Mouse (Mus musculus): ENCODE results near the gene Ankzf1.

Ankzf1 gene

GRCm38 (mm10) chr1:75187914-75188483 is 4.0 kb upstream of the Ankzf1 start:
- intact Hi-C loops (cut with DNase I): no loop called here

DNA sequence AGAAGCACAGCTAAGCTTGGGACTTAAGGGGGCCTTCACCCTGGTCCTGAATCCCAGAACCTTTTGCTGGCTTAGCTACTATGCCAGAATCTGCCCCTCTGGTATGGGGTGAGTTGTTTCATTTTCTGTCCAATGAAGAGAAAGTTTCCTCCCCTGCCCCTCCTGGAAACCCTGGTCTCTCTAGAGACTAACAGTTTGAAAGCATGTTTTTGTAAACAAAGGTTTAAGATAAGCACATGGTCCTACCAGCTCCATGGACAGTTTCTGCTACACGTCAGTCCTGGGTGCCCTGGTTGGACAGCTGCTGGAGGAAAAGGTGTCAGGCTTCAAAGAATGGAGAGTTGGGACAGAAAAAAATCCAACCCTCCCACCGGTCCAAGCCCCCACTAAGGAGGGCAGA is 1.4 kb upstream of the Ankzf1 start:
- intact Hi-C loops (cut with DNase I): no loop called here

DNA sequence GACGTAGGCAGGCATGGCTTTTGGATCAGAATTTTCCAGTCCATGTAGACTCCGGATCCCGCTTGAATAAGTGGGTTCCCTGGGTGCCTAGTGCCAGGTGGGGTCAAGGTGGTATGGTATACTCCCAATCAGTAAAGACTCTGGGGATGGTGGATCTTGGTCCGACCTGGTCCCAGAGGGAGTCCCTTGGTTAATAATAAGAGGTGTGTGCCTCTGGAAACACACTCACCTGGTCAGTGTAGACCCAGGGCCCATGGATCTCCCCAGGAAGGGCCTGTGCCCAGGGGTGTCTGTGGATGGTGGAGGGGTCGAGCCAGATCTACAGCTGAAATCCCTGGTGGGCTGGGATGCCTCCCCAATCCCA is 711 bp upstream of the Ankzf1 start:
- intact Hi-C loops (cut with DNase I): no loop called here

GRCm38 (mm10) chr1:75192452-75192851 is 501 bp downstream of the Ankzf1 start:
- intact Hi-C loops (cut with DNase I): no loop called here

DNA sequence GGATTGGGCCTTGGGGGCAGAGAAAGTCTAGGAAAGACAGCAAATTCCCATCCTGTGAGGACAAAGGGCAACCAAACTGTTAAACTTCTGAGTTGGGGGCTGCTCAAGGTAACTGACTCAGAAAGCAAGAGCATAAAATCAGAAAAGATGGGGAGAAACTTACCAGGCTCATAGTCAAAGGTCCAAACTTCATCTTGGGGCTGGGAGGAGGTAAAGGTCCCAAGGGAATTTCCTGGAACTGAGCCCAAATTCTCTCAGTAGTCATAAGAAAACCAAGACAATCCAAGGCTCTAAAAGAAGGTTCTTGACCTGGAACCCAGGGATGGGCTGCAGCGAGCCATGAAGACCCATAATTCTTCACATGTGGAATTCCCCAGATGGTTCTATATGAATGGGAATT is 9.3 kb downstream of the Ankzf1 start:
- intact Hi-C loops (cut with DNase I): no loop called here

DNA sequence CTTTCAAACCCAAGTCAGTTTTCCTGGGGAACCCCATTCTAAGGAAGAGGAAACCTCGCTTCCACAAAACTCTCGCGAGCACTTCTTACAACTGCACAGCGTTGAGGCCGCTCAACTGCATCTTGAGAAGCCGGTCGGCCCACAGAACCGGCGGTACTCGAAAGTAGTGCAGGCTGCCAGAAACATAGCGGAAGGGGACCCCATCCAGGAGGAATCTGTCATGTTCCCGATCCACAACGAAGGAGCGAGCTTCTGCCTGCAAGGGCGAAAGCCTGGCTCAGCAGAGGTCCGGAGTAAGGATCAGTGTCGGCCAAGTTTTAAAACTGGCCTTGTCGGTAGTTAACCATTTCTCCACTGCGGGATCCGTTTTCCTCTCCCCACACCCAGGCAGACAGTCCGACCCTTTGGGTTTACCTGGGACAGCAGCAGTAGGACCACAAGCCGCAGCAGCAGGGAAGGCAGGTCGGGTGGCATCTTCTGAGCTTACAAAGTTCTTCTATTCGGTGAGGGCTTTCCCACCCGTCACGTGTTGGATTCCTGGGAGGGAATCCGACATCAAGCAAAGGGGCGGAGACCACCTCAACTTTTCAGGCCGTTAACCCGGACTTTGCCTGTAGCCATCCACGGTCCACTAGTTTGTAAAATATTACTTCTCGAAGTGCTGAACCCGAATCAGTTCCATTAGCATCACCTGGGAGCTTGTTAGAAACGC is 17.2 kb downstream of the Ankzf1 start:
- intact Hi-C loops (cut with DNase I): no loop called here

GRCm38 (mm10) chr1:75210136-75211087 is 18.5 kb downstream of the Ankzf1 start, which contains the start of the genes Glb1l and Stk16:
Gene Glb1l (minus strand): TSS chr1:75210813.
Gene Stk16 (plus strand): TSS chr1:75210838.
- intact Hi-C loops (cut with DNase I): no loop called here

- intact Hi-C loops (cut with DNase I): no loop called here
Measured at GRCm38 (mm10) chr1:75211141-75211708, 19.3 kb downstream of the Ankzf1 start.

- intact Hi-C loops (cut with DNase I): no loop called here
Measured at GRCm38 (mm10) chr1:75212542-75212941, 20.6 kb downstream of the Ankzf1 start.

DNA sequence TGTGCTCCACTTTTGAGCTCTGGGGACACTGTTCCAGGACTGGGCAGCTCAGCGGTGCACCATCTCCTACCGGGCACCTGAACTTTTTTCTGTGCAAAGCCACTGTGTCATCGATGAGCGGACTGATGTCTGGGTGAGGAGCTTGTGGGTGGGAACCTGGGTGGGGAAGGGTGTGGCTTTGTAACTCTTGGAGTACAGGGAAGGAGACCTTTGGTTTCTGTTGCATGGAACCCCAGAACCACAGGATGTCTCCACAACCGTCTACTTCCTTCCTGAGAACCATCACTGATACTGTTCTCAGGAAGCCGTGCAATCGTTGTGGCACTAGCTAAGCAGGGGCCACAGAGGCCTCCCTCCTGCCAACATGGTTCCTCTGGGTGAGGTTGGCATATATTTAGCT is 21.1 kb downstream of the Ankzf1 start:
- intact Hi-C loops (cut with DNase I): no loop called here

DNA sequence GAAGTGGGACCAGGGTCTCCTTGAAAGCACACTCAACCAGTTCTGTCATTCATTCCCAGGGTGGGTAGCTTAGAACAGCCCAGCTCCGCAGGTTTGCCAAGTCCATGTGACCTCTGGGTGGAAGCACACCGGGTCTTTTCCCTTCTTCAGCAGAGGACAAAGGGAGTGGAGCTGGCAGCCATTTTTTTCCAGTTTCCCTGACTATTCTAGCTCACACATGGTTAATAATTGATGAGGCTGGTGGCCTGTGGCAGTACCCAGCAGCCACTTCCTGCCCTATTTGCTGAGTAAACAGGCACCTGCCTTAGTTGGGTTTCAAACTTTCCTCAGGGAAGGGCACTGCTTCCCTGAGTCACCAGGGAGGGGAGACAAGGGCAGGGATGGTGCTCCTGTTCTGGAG is 22.5 kb downstream of the Ankzf1 start:
- intact Hi-C loops (cut with DNase I): no loop called here

- intact Hi-C loops (cut with DNase I): no loop called here
Measured at GRCm38 (mm10) chr1:75214886-75215285, 22.9 kb downstream of the Ankzf1 start.

DNA sequence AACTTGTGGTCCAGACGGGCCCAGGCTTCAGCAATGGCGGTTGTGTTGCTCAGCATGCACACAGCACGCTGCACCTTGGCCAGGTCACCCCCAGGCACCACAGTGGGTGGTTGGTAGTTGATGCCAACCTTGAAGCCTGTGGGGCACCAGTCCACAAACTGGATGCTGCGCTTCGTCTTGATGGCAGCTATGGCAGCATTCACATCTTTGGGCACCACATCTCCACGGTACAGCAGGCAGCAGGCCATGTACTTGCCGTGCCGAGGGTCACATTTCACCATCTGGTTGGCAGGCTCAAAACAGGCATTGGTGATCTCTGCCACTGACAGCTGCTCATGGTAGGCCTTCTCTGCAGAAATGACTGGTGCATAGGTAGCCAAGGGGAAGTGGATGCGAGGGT is 23.8 kb downstream of the Ankzf1 start:
- intact Hi-C loops (cut with DNase I): no loop called here

- intact Hi-C loops (cut with DNase I): no loop called here
Measured at GRCm38 (mm10) chr1:75216797-75217585, 25.0 kb downstream of the Ankzf1 start.

DNA sequence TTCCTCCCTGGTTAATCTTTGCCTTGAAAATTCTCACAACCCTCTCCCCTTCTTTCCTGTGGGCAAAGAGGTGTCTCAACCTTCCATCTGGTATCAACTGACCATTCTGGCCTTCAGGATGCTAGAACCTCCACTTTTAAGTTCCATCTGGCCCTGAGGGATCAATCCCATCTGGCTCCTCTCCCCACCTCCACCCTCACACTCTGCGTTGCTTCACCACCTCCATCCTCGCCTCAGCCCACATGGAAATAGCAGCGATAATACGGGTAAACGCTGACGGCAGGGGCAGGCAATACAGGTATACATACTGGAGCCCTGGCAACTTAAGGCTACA is 25.9 kb downstream of the Ankzf1 start:
- intact Hi-C loops (cut with DNase I): no loop called here

DNA sequence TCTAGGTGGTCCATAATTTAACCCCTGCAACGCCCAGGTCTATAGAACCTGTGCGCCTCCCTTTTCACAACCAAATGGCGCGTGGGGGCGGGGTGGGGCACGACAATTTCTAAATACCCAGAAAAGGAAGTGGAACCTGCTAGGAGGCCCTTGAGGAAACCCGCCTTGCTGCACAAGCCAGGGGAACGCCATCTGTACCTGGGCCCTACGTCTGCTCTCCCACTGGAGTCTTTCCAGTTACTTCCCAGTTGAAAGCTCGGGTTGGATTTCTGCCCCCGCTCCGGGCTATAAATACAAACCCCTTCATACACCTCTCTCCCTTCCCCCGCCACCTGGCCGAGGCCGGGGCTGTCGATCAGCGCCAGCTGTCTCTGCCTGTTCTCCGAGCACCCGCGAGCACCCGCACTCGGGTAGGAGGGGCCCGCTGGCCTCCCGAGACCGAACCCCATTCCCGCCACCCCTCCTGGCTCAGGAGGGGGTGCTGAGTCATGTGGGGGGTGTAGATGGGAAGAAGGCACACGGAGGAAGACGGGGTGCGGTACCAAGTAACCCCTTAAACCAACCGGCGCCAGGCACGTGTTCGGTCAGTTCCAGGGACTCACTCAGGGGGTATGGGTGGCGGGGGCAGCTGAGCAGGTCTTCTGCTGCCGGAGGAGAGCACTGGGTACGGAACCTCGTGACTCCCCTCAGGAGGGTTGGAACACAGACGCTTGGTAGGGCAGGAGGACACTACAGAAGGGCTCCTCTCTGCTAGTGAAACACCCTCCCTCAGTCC is 26.5 kb downstream of the Ankzf1 start:
- intact Hi-C loops (cut with DNase I): no loop called here

GRCm38 (mm10) chr1:75219078-75219477 is 27.1 kb downstream of the Ankzf1 start:
- intact Hi-C loops (cut with DNase I): no loop called here

GRCm38 (mm10) chr1:75219531-75219930 is 27.6 kb downstream of the Ankzf1 start, which contains the start of gene Tuba4a:
Gene Tuba4a (minus strand): TSS chr1:75219865.
- intact Hi-C loops (cut with DNase I): no loop called here

DNA sequence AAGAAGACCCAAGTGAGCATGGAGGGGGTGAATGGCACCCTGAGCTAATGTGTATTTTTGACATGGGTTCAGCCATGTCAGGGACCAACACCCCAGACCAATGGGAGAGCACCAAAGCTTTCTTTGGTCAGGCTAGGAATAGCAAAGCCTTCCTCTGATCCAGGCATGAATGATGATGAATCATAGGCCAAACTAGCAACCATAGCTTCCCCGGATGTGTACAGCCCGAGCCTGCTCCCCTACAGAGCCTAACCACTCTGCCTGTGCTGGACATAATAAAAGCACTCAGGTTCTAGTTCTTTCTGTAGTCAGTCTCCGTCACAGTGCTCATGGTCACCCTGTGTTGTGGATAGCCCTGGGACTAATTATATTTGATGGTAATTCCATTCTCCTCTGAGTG is 29.6 kb downstream of the Ankzf1 start:
- intact Hi-C loops (cut with DNase I): no loop called here

DNA sequence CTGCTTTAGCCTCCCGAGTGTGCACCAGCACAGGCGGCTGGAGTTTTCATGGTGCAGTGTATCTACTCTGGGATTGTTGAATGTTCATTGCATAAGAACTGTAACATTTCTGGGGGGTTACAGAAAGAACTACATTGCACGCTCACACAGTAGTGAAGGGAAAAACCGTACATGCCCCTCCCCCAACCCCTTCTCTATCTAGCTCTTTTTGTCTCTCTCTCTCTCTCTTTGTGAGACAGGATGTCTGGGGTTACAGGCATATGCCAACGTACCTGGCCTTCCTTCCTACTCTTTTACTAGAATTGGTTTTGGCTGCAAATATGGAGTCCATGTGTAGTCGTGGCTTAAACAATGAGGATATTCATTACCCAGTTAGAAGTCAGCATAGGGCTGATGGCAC is 31.0 kb downstream of the Ankzf1 start:
- intact Hi-C loops (cut with DNase I): no loop called here

Measured in adrenal gland (tissue).